Mouse (Mus musculus) layer of hippocampus, adult 9-11 months (tissue): ENCODE measurements around the gene Lamb1.

Experiments used
- DNase-seq: peaks from one replicate; pipeline ENCODE4 v3.0.0; 2022

The Lamb1 gene

GRCm38 (mm10) chr12:31293361-31294142 lies 28.5 kb downstream of the Lamb1 start:
- DNase-seq: no peak

GRCm38 (mm10) chr12:31294526-31294925 lies 29.5 kb downstream of the Lamb1 start:
- no peak for DNase-seq

- DNase-seq: no peak
Observed at GRCm38 (mm10) chr12:31294996-31295395, 30.0 kb downstream of the Lamb1 start.

- no peak for DNase-seq
Observed at GRCm38 (mm10) chr12:31295505-31295904, 30.5 kb downstream of the Lamb1 start.

GRCm38 (mm10) chr12:31296097-31296496 lies 31.1 kb downstream of the Lamb1 start:
- no peak for DNase-seq

- no peak for DNase-seq
Observed at GRCm38 (mm10) chr12:31298122-31298521, 33.1 kb downstream of the Lamb1 start.

GRCm38 (mm10) chr12:31298530-31298929 lies 33.5 kb downstream of the Lamb1 start:
- no peak for DNase-seq

- DNase-seq: no peak
Observed at GRCm38 (mm10) chr12:31299126-31299525, 34.1 kb downstream of the Lamb1 start.

GRCm38 (mm10) chr12:31299676-31300197 lies 34.7 kb downstream of the Lamb1 start:
- DNase-seq: no peak

- DNase-seq: no peak
Observed at GRCm38 (mm10) chr12:31300276-31300675, 35.2 kb downstream of the Lamb1 start.

GRCm38 (mm10) chr12:31302266-31302665 lies 37.2 kb downstream of the Lamb1 start:
- no peak for DNase-seq

- no peak for DNase-seq
Observed at GRCm38 (mm10) chr12:31302766-31303511, 37.9 kb downstream of the Lamb1 start.

- DNase-seq: no peak
Observed at GRCm38 (mm10) chr12:31306075-31306675, 41.1 kb downstream of the Lamb1 start.

- no peak for DNase-seq
Observed at GRCm38 (mm10) chr12:31307011-31307410, 42.0 kb downstream of the Lamb1 start.

- DNase-seq: no peak
Observed at GRCm38 (mm10) chr12:31307756-31308155, 42.7 kb downstream of the Lamb1 start.

GRCm38 (mm10) chr12:31310687-31311086 lies 45.7 kb downstream of the Lamb1 start:
- no peak for DNase-seq

GRCm38 (mm10) chr12:31311671-31312265 lies 46.7 kb downstream of the Lamb1 start:
- DNase-seq: no peak

- DNase-seq: no peak
Observed at GRCm38 (mm10) chr12:31312281-31312680, 47.2 kb downstream of the Lamb1 start.

GRCm38 (mm10) chr12:31313136-31313535 lies 48.1 kb downstream of the Lamb1 start:
- DNase-seq: no peak

- no peak for DNase-seq
Observed at GRCm38 (mm10) chr12:31314310-31314709, 49.3 kb downstream of the Lamb1 start.

- DNase-seq: no peak
Observed at GRCm38 (mm10) chr12:31315961-31316360, 50.9 kb downstream of the Lamb1 start.

- no peak for DNase-seq
Observed at GRCm38 (mm10) chr12:31317670-31318408, 52.8 kb downstream of the Lamb1 start.
